Mouse (Mus musculus): ENCODE measurements around the gene Olfr930. TPM values are rescaled to one million over a fixed set of nuclear protein-coding genes. Genes with fewer than 3 reads are reported as not detected.

Gene Olfr930
- total RNA-seq (2023): not detected

DNA sequence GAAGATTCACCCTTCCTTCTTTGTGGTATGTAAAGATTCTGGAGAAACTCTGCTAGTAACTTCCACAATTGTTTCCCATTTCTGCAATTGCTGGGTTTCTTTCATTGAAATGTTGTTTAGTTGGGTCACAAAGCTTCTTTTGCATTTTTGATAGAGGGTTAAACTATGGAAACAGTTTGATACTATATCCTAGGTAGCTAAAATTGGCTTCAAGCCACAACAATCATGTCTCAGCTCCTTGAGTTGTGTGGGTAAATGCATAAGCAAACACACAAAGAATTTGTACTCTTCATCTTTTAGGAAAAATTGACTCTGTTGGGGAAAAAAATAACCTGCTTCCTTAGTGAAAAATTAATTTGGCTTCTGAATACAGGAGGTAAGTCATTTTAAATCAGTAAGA lies at the start of gene Olfr930:
Olfr930 (plus strand) TSS at position 301 of the 400 bp plus-strand sequence.

DNA sequence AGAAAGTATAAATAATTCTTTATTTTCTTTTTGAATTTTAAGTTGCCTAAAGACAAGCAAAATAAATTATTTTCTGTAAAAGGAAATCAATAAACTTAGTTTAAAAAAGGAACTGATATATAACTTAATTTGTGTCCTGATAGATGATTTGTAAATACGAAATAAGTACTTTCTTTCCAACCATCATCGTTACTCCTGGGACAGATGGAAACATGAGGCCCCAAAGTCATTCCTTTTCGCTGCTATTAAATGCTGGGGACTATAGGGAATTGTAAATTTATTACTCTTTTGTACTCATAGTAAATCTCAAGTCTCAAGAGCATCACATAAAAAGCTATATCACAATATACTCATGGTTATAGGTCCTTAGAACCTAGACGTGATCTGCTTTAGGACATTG lies 42.4 kb downstream of the Olfr930 start, which contains the start of gene Olfr933:
Olfr933 (plus strand) TSS at position 301 of the 400 bp plus-strand sequence.

Other genes starting within 250 kb of the Olfr930 start
- gene Olfr919, start 226.1 kb upstream of the Olfr930 start, total RNA-seq (2023): not detected
- gene Vwa5a, start 211.5 kb upstream of the Olfr930 start, total RNA-seq (2023): 6.0 TPM
- gene Olfr920, start 177.5 kb upstream of the Olfr930 start, total RNA-seq (2023): 0.09 TPM
- gene Olfr921, start 156.7 kb upstream of the Olfr930 start, total RNA-seq (2023): not detected
- not detected for gene Olfr922, start 115.2 kb upstream of the Olfr930 start, total RNA-seq (2023)
- not detected for gene Olfr923, start 103.3 kb upstream of the Olfr930 start, total RNA-seq (2023)
- not detected for gene Olfr924, start 85.4 kb upstream of the Olfr930 start, total RNA-seq (2023)
- gene Olfr26, start 74.7 kb upstream of the Olfr930 start, total RNA-seq (2023): not detected
- gene Olfr926, start 52.7 kb upstream of the Olfr930 start, total RNA-seq (2023): not detected
- gene Olfr933, start 42.5 kb downstream of the Olfr930 start, total RNA-seq (2023): not detected
- gene Olfr934, start 58.5 kb downstream of the Olfr930 start, total RNA-seq (2023): not detected
- not detected for gene Olfr935, start 69.9 kb downstream of the Olfr930 start, total RNA-seq (2023)
- gene Olfr146, start 93.6 kb downstream of the Olfr930 start, total RNA-seq (2023): not detected
- not detected for gene Olfr937, start 135.1 kb downstream of the Olfr930 start, total RNA-seq (2023)
- not detected for gene Olfr938, start 149.1 kb downstream of the Olfr930 start, total RNA-seq (2023)
- not detected for gene Olfr27, start 198.3 kb downstream of the Olfr930 start, total RNA-seq (2023)
- not detected for gene Olfr943, start 236.5 kb downstream of the Olfr930 start, total RNA-seq (2023)